Mouse (Mus musculus) fibroblast of lung, adult 2 months (primary cell): ENCODE results near the gene Supv3l1.

ENCODE experiments used
- DNase-seq: peaks from one replicate; pipeline ENCODE4 v3.0.0-alpha.2; 2011; ENCODE audit warnings: low read depth

Supv3l1 gene

GRCm38 (mm10) chr10:62412906-62413605 is 36.5 kb downstream of the Supv3l1 start:
- no peak for DNase-seq

GRCm38 (mm10) chr10:62411431-62412410 is 37.8 kb downstream of the Supv3l1 start:
- no peak for DNase-seq

- peak; percentile 41 for DNase-seq
These were observed 38.6 kb downstream of the Supv3l1 start for GRCm38 (mm10) chr10:62410943-62411342.

- DNase-seq, result no peak
These were observed 44.6 kb downstream of the Supv3l1 start for GRCm38 (mm10) chr10:62404901-62405300.

- peak; percentile 59 for DNase-seq
These were observed 47.9 kb downstream of the Supv3l1 start for GRCm38 (mm10) chr10:62401641-62402111.

- no peak for DNase-seq
These were observed 66.5 kb downstream of the Supv3l1 start for GRCm38 (mm10) chr10:62383011-62383410.

GRCm38 (mm10) chr10:62380936-62381335 is 68.6 kb downstream of the Supv3l1 start:
- DNase-seq, result peak; percentile 4

GRCm38 (mm10) chr10:62379808-62380207 is 69.7 kb downstream of the Supv3l1 start, which contains the start of gene Hk1:
Gene Hk1, minus strand, starts transcription at chr10:62379908.
- no peak for DNase-seq
